Mouse (Mus musculus) lung, postnatal 0 days (tissue): Measurements from ENCODE around the gene Zfp30.

Experiments used
- CTCF ChIP-seq: IDR thresholded peaks from 2 replicates; pipeline ENCODE4 v1.5.1; 2016; ENCODE audit warnings: antibody characterized with exemption, mild to moderate bottlenecking
- EP300 ChIP-seq: IDR thresholded peaks from 2 replicates; pipeline ENCODE4 v1.6.1; 2016; ENCODE audit warnings: antibody characterized with exemption, mild to moderate bottlenecking, control low read depth

DNA sequence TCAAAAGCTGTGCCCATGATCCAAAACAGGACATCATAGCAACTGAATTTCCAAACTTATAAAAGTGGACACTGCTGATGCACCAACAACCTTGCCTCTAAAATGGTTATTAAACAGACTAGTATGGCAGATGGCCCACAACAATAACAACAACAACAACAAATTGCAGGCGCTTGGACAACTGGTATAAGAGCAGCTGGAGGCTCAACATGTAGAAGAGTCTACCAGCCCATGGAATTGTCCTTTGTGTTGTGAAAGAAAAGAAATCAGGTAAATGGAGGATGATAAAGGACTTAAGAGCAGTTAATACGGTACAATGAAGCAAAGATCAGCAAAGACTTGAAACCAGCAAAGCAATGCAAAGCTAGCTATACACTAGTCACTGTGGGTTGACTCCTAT lies 30.6 kb downstream of the Zfp30 start:
- TF ChIP-seq CTCF (no peak), EP300 (no peak)
